Mouse (Mus musculus) intestine, postnatal 0 days (tissue): Measurements from ENCODE around the gene Stap2. TPM values are rescaled to one million over a fixed set of nuclear protein-coding genes. Genes with fewer than 3 reads are reported as not detected.

ENCODE experiments used
- ATAC-seq: fragments of 200-750 bp; cut with Nextera tagmentation; 2 replicates; pipeline ENCODE4 v1.8.0; 2017; ENCODE audit warnings: mild to moderate bottlenecking, moderate TSS enrichment, moderate library complexity
- H3K27ac ChIP-seq: fragments of 300-500 bp; sonication (generic); 2 replicates; pipeline ENCODE4 v1.5.1; 2014; ENCODE audit warnings: mild to moderate bottlenecking, low read depth, low read length, moderate library complexity
- H3K27me3 ChIP-seq: fragments of 300-500 bp; sonication (generic); replicated peaks from 2 replicates; pipeline ENCODE4 v1.6.1; 2014; ENCODE audit warnings: low read length, mixed read lengths; ENCODE audit not compliant: control insufficient read depth, insufficient read depth
- H3K36me3 ChIP-seq: fragments of 300-500 bp; sonication (generic); 2 replicates; pipeline ENCODE4 v1.6.1; 2014; ENCODE audit warnings: mild to moderate bottlenecking, moderate library complexity; ENCODE audit not compliant: control insufficient read depth, insufficient read depth
- H3K4me1 ChIP-seq: fragments of 300-500 bp; sonication (generic); replicated peaks from 2 replicates; pipeline ENCODE4 v1.6.1; 2014; ENCODE audit warnings: antibody characterized with exemption, low read length, mixed read lengths; ENCODE audit not compliant: control insufficient read depth, insufficient read depth
- H3K4me2 ChIP-seq: fragments of 300-500 bp; sonication (generic); replicated peaks from 2 replicates; pipeline ENCODE4 v1.6.1; 2014; ENCODE audit warnings: low read depth, mild to moderate bottlenecking, moderate library complexity
- H3K4me3 ChIP-seq: fragments of 300-500 bp; sonication (generic); 2 replicates; pipeline ENCODE4 v1.5.1; 2014; ENCODE audit warnings: low read depth, low read length
- H3K9ac ChIP-seq: fragments of 300-500 bp; sonication (generic); 2 replicates; pipeline ENCODE4 v1.6.1; 2014; ENCODE audit warnings: mild to moderate bottlenecking, low read depth, low read length
- H3K9me3 ChIP-seq: fragments of 300-500 bp; sonication (generic); 2 replicates; pipeline ENCODE4 v1.6.1; 2016; ENCODE audit warnings: mixed run types; ENCODE audit not compliant: control insufficient read depth
- CTCF ChIP-seq: sonication (generic); IDR thresholded peaks from 2 replicates; pipeline ENCODE4 v1.5.1; 2016; ENCODE audit warnings: low read depth, mild to moderate bottlenecking, control low read depth, antibody characterized with exemption, moderate library complexity
- WGBS: fragments of 180-500 bp; shearing (Covaris S2); extraction: QIAGEN DNeasy Blood & Tissue Kit; methylation state at CpG from one replicate; pipeline ENCODE4 v1.1.7; 2014; 5-methylcytosine and 5-hydroxymethylcytosine counted together
- polyA plus RNA-seq: library from polyadenylated mRNA; unstranded; fragments of >200 nt; fragmentation: Nextera tagmentation; extraction: Ambion mirVana; gene quantifications from 2 replicates; pipeline ENCODE4 v1.2.1, GENCODE M21; 2015

Stap2 gene
- polyA plus RNA-seq, 1 experiment from 2014 or later, result 82.8 TPM

DNA sequence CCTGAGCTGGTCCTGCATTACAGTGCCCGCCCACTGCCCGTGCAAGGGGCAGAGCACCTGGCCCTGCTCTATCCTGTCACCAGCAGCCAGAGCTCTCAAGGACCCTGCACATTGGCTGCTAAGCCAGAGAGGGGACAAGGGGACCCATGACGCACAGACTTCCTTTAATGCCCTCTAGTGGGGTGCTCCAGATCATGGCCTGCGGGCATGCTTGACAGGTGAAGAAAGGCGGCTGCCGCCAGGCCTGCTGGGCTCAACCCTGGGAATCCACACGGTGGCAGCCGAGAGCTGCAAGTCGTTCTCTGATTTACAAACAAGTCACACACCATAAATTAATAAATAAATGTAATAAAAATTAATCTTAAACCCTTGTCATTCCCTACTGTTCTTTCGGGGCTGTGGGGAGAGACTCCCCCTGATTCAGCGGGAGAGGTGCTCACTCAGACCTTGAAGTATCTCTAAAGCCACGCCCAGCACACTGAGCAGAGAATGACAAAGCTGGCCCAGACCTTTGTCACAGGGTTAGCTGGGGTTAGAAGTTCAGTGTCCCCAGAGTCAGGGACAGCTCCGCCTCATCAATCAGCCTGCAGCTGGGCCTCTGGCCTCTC lies 29.0 kb downstream of the Stap2 start:
- peak; percentile 87 for TF ChIP-seq CTCF
- no peaks in the 10 kb centered on the region for H3K36me3 ChIP-seq
- no peak overlapping the region for H3K9ac ChIP-seq
- WGBS, result 13% methylated on average over 13 of the region's 13 CpGs
- H3K4me3 ChIP-seq, result no peak overlapping the region
- no peaks in the 10 kb centered on the region for H3K9me3 ChIP-seq
- H3K4me2 ChIP-seq, result peak overlapping the region; percentile 48
- no peak overlapping the region for H3K27ac ChIP-seq
- H3K4me1 ChIP-seq, result no peaks in the 10 kb centered on the region
- peaks cover 2% of the 10 kb centered on the region; the same call in 1 of the 2 replicates for H3K27me3 ChIP-seq
- peak; percentile 85 for ATAC-seq

DNA sequence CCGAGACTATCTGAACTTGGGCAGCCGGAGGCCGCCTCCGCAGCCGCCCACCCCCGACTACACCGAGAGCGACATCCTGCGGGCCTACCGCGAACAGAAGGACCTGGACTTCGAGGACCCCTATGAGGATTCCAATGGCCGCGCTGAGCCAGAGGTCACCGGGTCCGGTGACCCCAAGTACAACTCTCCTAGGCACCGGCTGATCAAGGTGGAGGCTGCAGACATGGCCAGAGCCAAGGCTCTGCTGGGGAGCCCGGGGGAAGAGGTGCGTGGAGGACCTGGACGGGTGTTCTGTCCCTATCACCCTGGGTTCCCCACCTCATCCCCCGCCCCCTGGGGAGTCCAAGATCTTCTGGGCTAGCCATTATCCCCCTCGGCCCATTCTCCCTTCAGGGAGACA lies 33.9 kb downstream of the Stap2 start:
- TF ChIP-seq CTCF, result no peak
- Histone ChIP-seq H3K4me2 (no peak overlapping the region), H3K27me3 (peaks cover 20% of the 10 kb centered on the region), H3K4me3 (no peak overlapping the region), H3K9me3 (no peaks in the 10 kb centered on the region), H3K36me3 (peaks cover 14% of the 10 kb centered on the region), H3K9ac (no peak overlapping the region), H3K27ac (no peak overlapping the region), H3K4me1 (0 out of 2 replicates have a peak, but pooled peaks cover 4% of the 10 kb centered on the region)
- no peak for ATAC-seq
- WGBS, result 45% methylated on average over 22 of the region's 22 CpGs

DNA sequence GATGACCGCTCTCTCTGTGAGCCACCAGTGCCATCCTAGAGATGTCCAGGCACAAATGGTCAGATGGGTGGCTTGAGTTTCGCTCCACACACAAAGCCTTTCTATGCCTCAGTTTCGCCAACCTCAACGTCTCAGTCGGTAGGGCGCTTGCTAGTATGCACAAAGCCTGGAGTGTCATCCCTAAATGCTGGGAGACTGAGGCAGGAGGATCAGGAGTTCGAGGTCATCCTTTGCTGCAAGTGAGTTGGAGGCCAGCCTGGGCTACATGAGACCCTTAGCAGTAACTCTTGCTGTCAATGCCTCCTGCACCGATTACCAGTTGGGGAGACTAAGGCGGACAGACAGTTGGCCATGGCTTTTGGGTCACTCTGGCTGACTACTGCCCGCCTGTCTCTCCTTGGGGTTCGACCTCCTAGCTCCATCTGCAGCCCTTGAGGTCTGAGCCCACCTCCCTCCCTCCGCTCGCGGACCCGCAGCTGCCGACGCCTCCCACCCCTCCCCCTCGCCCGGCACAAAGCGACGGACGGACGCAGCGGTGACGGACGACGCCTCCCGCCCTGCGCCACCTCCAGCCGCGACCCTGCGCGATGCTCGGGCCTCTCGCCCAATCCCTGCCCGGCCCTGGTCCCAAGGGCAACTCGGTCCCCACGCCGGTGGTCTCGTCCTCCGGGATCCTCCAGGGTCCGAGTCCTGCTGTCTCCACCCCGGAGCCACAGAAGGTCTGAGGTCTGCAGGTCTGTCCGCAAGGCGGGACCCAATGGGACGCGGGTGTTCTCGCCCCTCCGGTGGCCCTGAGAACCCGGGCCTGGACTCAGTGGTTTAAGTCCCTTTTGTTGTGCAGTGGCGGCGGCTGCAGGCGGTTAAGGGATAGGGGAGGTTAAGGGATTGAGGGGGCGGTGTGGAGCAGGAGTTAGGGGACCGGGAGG lies 35.2 kb downstream of the Stap2 start, which contains the start of gene Shd:
Gene Shd (plus strand): TSS at position 502 of the 926 bp plus-strand sequence.
- Histone ChIP-seq H3K4me3 (peak within 1 kb of the TSS; percentile 38), H3K9ac (peak within 1 kb of the TSS; percentile 43), H3K4me1 (0 out of 2 replicates have a peak, but pooled peaks cover 4% of the 10 kb centered on the region), H3K36me3 (peaks cover 19% of the 10 kb centered on the region), H3K27ac (no peak within 1 kb of the TSS), H3K9me3 (no peaks in the 10 kb centered on the region), H3K27me3 (peaks cover 20% of the 10 kb centered on the region), H3K4me2 (peak within 1 kb of the TSS; percentile 66)
- 9% methylated on average over 55 of the region's 55 CpGs for WGBS
- 0 out of 2 replicates have a peak, but pooled peaks have one; percentile 15 for ATAC-seq
- no peak for TF ChIP-seq CTCF

DNA sequence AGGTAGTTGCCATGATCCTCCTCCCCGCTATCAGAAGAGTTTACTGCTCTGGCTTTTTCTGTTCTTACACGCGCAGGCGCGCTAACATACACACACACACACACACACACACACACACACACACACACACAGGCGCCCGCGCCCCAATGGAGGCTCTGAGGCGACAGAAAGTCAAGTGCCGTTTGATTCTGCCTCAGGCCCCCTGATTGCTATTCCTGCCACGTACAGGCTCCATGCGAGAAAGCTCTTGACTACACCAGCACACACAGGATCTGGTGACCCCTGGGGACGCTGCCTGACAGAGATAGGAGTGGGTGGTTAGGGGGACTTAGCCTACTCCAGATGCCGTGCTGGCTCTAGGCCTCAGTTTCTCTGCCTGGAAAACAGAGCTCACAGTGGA lies 35.8 kb downstream of the Stap2 start:
- Histone ChIP-seq H3K4me1 (0 out of 2 replicates have a peak, but pooled peaks cover 4% of the 10 kb centered on the region), H3K4me2 (no peak overlapping the region; the same call in 1 of the 2 replicates), H3K27ac (no peak overlapping the region), H3K27me3 (peaks cover 20% of the 10 kb centered on the region), H3K4me3 (no peak overlapping the region), H3K9me3 (no peaks in the 10 kb centered on the region), H3K36me3 (peaks cover 26% of the 10 kb centered on the region), H3K9ac (no peak overlapping the region)
- no peak for TF ChIP-seq CTCF
- 38% methylated on average over 14 of the region's 14 CpGs for WGBS
- ATAC-seq, result no peak

DNA sequence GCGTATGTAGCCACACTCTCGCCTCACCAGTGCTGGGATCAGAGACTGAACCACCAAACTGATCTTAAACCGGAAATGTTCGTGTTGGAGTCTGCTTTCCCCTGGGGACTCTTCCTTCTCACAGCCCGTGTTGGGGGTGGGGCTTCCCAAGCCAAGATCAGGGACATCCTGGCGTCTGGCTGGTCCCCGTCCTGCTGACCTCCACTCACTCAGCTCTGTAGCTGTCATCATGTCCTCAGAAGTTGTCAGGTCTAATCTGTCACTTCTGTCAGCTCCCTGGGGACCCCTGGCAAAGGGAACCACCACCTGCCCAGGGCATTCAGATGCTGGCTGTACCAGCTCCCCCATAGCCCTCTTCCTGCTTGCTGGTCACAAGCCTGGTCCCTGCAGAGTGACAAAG lies 37.2 kb downstream of the Stap2 start:
- ATAC-seq, result no peak

DNA sequence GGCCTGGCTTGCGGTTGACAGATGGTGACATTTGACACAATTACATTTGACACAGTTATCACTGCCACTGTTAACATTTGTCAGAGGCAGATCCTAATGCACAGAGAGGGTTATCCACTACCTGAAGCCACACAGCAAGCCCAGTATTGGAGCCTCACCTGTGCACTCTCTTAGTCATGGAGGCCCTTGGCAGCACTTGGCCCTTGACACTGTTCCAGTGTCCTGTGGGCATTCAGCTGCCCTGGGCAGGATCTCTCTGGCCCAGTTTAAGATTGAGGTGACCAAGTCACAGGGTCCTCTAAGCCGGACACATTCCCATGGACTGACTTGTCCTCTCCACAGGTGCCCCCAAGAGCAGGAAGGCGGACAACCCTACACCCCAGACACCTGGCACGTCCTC lies 38.2 kb downstream of the Stap2 start:
- H3K4me3 ChIP-seq, result no peak overlapping the region
- peaks cover 35% of the 10 kb centered on the region for H3K36me3 ChIP-seq
- no peak for TF ChIP-seq CTCF
- no peak overlapping the region for H3K4me2 ChIP-seq
- H3K9me3 ChIP-seq, result no peaks in the 10 kb centered on the region
- ATAC-seq, result no peak
- 0 out of 2 replicates have a peak, but pooled peaks cover 4% of the 10 kb centered on the region for H3K4me1 ChIP-seq
- H3K27me3 ChIP-seq, result peaks cover 20% of the 10 kb centered on the region
- H3K9ac ChIP-seq, result no peak overlapping the region
- WGBS, result 95% methylated on average over 4 of the region's 4 CpGs
- H3K27ac ChIP-seq, result no peak overlapping the region

More for the DNA sequence above, 37.2 kb downstream of the Stap2 start:
- Histone ChIP-seq H3K27ac (no peak overlapping the region), H3K4me2 (no peak overlapping the region), H3K4me1 (0 out of 2 replicates have a peak, but pooled peaks cover 4% of the 10 kb centered on the region), H3K4me3 (no peak overlapping the region), H3K9ac (no peak overlapping the region), H3K9me3 (no peaks in the 10 kb centered on the region), H3K36me3 (peaks cover 32% of the 10 kb centered on the region), H3K27me3 (peaks cover 20% of the 10 kb centered on the region)
- no peak for TF ChIP-seq CTCF
- 73% methylated on average over 7 of the region's 7 CpGs for WGBS
